Mouse (Mus musculus): ENCODE results near the gene Fdxacb1. TPM values are rescaled to one million over a fixed set of nuclear protein-coding genes. Genes with fewer than 3 reads are reported as not detected.

Gene Fdxacb1
- 10 to 100 TPM in 5 of 26 experiments, 1 to 10 TPM in 21; 3.5 to 13.8 (median 8.4) TPM for total RNA-seq (2018; cell fraction: chromatin; rRNA removed)
- total RNA-seq (2018; cell fraction: cytosol; rRNA removed) = 1 to 10 TPM; 2.3 to 4.5 (median 3.2) TPM
- 10 to 100 TPM in 6 of 26 experiments, 1 to 10 TPM in 20; 6.0 to 14.5 (median 9.2) TPM for total RNA-seq (2018; cell fraction: nucleus; rRNA removed)
- 2.4 to 5.8 TPM (median 2.7 TPM) in 3 replicates for polyA plus RNA-seq (2018)

DNA sequence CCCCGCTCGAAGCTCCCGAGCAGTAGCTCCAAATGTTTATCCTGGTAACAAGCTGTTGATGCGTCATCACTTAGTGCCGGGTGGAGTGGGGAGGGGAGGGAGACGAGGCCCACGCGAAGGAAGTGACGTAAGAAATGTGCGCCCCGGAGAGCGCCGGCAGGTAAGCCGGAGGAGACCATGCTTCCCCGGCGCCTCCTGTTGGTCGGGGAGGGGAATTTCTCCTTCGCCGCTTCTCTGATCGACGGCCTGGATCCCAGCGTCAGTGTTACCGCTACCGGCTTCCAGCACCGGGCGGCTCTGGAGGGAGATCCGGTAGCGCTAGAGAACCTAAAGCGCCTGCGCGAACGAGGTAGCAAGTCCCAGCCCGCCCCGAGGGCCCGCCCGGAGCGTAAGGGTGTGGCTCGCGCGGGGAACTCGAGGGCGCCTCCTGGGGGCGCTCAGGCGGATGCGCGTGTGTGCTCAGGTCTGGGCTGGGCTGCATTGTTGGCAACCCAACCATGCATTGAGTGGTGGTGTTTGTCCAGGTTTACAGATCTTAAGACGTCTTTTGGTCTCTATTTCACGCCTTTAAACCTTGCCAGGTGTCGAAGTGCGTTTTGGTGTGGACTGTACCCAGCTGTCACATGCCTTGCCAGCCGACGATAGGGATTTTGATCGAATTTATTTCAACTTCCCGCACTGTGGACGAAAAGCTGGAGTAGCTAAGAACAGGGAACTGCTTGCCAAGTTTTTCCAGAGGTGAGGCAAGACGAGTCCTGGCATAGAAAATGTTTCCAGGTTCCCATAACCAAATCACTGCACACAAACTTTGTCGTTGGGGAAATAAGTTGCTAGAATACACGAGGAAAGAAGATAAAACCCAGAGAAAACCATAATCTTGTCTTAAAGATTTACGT, at the start of gene Fdxacb1:
Gene Fdxacb1 (plus strand): TSS at position 130 of the 896 bp plus-strand sequence.
- Histone ChIP-seq H3K79me2 (ENCODE audit: inconsistent target) (no peaks in the 10 kb centered on the region; the same call in 1 of the 2 replicates), H3K4me3 (ENCODE audit: inconsistent target) (peak within 1 kb of the TSS; percentile 63)
- WGBS (ENCODE audit: missing documents) = 3% methylated on average over 59 of the region's 59 CpGs

DNA sequence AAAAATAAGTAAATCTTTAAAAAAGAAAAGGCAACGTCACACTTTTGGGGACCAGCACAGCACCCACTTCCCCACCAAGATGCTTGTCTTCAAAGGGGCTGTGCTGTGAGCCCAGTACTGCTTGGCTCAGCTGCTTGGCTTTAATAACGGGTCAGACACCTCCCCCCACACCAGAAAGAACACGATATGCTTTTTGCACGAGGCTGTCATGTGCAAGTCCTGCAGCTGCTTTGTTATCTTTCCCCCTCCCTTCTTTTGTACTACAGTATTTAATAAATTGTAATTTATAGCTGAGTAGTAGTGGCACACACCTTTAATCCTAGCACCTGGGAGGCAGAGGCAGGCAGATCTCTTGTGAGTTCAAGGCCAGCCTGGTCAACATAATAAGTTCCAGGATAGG, 49.2 kb upstream of the Fdxacb1 start:
- H3K4me3 ChIP-seq (ENCODE audit: inconsistent target) = no peak overlapping the region
- WGBS (ENCODE audit: missing documents) = 81% methylated on average over 4 of the region's 4 CpGs
- H3K27ac ChIP-seq = no peak overlapping the region
- no peaks in the 10 kb centered on the region for H3K36me3 ChIP-seq (ENCODE audit: inconsistent target)
- no peaks in the 10 kb centered on the region for H3K79me2 ChIP-seq (ENCODE audit: inconsistent target)

More for the DNA sequence above, at the start of gene Fdxacb1:
- Histone ChIP-seq H3K36me3 (ENCODE audit: inconsistent target) (no peaks in the 10 kb centered on the region), H3K27ac (peak within 1 kb of the TSS; percentile 76)

DNA sequence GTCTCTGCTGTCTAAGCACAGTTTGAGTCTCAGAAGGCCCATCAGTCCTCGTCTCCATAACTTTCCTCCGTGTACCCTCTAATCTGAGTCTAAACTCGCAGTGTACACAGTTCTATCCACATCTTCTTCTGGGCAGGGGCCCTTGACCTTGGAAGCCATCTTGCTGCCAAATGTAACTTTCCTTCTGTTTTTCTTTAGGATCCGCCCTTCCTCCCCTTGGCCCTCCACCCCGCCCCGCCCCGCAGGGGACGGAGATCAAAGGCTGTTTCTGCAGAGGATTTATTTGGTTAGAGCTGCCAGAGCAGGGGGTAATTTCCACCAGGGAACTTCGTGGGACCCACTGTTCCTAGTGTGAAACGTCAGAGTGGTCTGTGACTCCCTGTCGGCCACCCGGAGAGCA, 47.0 kb upstream of the Fdxacb1 start:
- Histone ChIP-seq H3K36me3 (ENCODE audit: inconsistent target) (no peaks in the 10 kb centered on the region), H3K79me2 (ENCODE audit: inconsistent target) (no peaks in the 10 kb centered on the region), H3K27ac (no peak overlapping the region), H3K4me3 (ENCODE audit: inconsistent target) (no peak overlapping the region)
- 79% methylated on average over 12 of the region's 12 CpGs for WGBS (ENCODE audit: missing documents)

DNA sequence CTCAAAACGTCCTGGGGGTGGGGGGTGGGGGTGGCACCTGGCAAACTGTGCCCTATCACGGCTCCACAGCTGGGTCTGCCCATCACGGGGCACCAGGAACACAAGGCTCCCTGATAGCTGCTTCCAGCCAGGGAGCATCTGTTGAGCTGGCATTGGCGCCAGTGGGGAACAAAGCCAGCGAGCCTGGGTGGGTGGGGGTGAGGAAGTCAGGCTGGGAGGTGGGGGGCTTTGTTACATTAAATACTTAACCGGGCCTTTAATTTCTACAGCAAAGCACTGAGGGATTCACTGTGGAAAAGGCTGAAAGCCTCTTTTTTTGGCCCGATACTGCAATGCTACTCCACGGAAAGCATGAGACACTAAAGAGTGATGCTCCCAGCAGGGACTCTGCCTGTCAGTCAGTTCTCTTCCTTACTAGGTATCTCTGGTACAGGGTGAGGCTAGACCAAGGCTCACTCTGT, 45.6 kb upstream of the Fdxacb1 start:
- H3K27ac ChIP-seq = no peak overlapping the region
- no peaks in the 10 kb centered on the region for H3K36me3 ChIP-seq (ENCODE audit: inconsistent target)
- H3K79me2 ChIP-seq (ENCODE audit: inconsistent target) = no peaks in the 10 kb centered on the region
- no peak overlapping the region for H3K4me3 ChIP-seq (ENCODE audit: inconsistent target)
- 80% methylated on average over 8 of the region's 8 CpGs for WGBS (ENCODE audit: missing documents)

DNA sequence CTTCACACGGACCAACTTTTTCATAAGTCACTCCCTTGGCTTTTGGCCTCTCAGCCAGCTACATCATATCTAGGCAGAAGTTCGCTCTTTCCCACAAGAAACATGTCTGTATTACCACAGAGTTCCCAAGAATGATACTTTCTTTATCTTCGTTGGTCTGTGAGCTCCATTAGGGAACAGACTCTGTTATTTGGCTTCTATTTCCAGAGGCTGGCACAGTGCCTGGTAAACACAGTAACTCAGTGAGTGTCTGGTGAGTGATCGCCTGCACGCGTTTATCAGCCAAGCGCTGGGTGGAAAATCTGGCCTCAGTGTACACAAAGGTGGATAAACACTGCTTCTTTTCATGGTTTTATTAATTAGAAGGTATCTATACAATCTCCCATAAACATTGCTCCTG, 44.6 kb upstream of the Fdxacb1 start:
- Histone ChIP-seq H3K4me3 (ENCODE audit: inconsistent target) (no peak overlapping the region), H3K36me3 (ENCODE audit: inconsistent target) (no peaks in the 10 kb centered on the region), H3K79me2 (ENCODE audit: inconsistent target) (no peaks in the 10 kb centered on the region), H3K27ac (no peak overlapping the region)
- 81% methylated on average over 7 of the region's 7 CpGs for WGBS (ENCODE audit: missing documents)

DNA sequence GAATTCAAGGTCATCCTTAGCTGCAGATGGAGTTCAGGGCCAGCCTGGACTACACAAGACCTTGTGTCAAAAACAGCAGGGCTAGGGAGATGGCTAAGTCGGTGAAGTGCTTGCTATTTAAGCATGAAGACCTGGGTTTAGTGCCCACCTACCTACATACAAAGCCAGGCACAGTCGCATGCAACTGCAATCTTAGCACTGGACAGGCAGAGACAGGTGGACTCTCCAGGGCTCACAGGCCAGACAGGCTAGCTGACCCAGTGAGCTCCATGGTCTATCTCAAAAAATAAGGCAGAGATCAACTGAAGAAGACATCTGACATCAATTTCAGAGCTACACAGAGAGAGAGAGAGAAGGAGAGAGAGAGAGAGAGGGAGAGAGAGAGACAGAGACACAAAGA, 43.9 kb upstream of the Fdxacb1 start:
- Histone ChIP-seq H3K36me3 (ENCODE audit: inconsistent target) (no peaks in the 10 kb centered on the region), H3K79me2 (ENCODE audit: inconsistent target) (no peaks in the 10 kb centered on the region), H3K4me3 (ENCODE audit: inconsistent target) (no peak overlapping the region), H3K27ac (no peak overlapping the region)
- WGBS (ENCODE audit: missing documents) = 90% methylated on average over 2 of the region's 2 CpGs

DNA sequence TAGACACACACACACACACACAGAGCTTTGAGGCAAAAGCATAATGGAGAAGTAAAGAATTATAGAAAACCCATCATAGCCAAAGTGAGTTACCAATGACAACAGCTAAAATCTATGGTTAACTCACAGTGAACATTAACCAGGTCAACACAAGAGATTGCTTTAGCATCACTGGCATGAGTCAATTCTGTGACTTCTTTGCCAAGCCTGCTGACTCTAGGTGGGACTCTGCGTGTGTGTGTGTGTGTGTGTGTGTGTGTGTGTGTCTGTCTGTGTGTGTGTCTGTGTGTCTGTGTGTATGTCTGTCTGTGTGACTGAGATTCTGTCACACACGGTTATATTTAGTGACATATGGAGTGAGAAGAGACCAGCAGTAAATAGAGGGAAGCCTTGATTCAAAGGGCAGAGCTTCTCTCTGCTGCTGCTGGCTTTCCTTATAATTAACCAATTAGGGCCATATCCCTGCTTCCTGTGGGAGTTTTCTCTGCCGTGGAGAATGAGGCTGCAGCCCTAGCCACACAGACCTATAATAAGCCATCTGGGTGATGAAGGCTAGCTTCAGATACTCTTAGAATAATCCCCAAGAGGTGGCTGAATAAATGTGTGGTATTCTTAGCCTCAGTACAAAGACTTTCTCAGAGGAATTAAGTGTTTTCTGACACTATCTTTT, 43.2 kb upstream of the Fdxacb1 start:
- no peak overlapping the region for H3K4me3 ChIP-seq (ENCODE audit: inconsistent target)
- no peaks in the 10 kb centered on the region for H3K79me2 ChIP-seq (ENCODE audit: inconsistent target)
- 36% methylated on average over 3 of the region's 3 CpGs for WGBS (ENCODE audit: missing documents)
- H3K27ac ChIP-seq = no peak overlapping the region
- H3K36me3 ChIP-seq (ENCODE audit: inconsistent target) = no peaks in the 10 kb centered on the region

DNA sequence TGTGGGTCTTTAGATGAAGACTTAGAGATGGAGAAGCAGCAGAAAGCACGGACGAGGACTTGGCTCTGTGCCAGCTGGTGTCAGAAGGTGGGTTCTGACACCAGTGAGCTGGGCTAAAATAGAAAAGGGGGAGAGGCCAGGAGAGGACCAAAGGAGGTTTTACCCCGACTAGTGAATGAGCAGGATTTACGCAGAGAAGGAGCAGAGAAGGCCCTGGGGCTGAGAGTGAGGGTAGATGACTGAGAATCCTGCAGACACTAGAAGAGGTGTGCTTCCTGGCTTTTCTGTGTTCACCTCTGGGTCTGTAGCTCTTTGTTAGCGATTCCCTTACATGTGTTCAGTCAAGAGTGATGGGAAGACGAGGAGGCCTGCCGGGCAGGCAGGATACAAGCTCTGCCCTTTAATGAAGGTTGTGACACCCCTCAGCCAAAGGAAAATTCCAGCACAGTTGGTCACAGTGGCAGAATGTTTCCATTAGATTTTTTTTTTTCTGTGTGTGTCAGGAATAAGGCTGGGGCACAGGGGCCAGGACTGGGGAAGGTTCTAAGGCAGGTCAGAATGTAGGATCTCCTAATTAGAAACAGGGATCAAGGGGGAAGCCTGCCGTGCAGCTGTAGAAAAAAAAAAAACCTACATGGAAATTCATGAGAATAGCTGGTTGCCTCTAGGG, 42.0 kb upstream of the Fdxacb1 start:
- Histone ChIP-seq H3K27ac (no peak overlapping the region), H3K79me2 (ENCODE audit: inconsistent target) (no peaks in the 10 kb centered on the region), H3K4me3 (ENCODE audit: inconsistent target) (no peak overlapping the region), H3K36me3 (ENCODE audit: inconsistent target) (no peaks in the 10 kb centered on the region)
- 84% methylated on average over 8 of the region's 8 CpGs for WGBS (ENCODE audit: missing documents)

DNA sequence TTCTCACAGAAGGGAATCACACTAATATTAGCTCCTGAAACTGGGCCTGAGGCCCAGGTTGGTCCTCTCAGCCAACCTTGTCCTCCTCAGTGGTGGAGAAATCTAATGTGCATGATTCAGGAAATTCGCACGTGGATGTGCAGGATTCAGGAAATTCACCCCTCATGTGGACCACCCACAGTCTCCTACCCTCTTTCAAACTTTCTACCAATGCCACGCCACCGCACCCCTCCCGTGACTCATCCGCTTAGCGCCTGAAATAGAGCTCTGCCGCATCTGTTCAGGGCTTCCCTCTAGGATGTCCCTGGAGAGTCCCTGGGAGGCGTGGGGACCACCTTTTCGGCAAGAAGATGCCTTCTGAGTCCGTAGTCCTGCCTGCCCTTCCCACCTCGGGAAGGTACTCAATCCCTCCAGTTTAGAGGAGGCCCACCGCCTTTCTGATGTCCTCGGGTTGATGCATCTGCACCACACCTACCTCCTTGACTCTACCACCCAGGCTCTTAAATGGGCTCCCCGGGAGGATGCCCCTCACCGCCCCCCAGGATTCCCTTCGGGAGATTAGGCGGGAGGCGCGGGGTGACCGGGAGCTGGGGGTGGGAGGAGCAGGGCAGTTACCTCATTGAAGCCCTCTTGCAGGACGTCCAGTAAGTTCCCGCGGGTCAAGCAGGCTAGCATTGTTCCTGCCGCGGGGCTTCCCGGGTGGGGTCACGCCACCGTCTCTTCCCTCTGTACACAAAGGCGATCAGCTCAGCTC, 40.7 kb upstream of the Fdxacb1 start:
- Histone ChIP-seq H3K36me3 (ENCODE audit: inconsistent target) (no peaks in the 10 kb centered on the region), H3K27ac (no peak overlapping the region), H3K79me2 (ENCODE audit: inconsistent target) (no peaks in the 10 kb centered on the region), H3K4me3 (ENCODE audit: inconsistent target) (no peak overlapping the region)
- 31% methylated on average over 30 of the region's 30 CpGs for WGBS (ENCODE audit: missing documents)

DNA sequence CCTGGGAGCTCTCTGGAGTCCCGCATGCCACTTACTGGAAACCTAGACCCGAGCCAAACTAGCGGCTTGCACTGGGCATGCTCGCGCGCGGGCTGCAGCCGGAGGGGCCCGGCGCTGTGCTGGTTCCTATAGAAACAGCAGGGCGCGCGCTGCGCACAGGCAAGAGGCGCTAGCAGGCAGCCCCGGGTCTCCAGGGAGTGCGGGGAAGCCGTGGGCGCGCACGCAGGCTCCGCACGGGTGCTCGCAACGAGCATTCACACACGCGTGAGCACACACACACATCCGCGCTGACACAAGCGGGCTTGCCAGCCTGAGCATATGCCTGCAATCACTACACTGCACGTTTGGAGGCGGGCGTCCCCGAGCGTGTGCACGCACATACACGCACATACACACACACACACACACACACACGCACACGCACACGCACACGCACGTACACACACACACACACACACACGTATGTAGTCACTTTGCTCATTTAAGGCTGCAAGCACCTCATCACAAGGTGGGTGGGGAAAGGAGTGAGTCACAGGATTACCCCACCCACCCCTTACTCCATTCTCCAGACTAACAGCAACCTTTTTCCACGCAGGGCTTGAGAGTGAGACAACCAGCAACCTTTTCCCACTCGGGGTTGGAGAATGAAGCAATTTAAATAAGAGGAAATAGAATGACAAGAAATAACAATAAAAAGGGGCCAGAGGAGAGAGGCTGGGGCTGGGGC, 39.9 kb upstream of the Fdxacb1 start:
- Histone ChIP-seq H3K36me3 (ENCODE audit: inconsistent target) (no peaks in the 10 kb centered on the region), H3K27ac (no peak overlapping the region), H3K79me2 (ENCODE audit: inconsistent target) (no peaks in the 10 kb centered on the region), H3K4me3 (ENCODE audit: inconsistent target) (peak overlapping the region; percentile 10; the same call in 1 of the 2 replicates)
- WGBS (ENCODE audit: missing documents) = under 1% methylated on average over 42 of the region's 45 CpGs

DNA sequence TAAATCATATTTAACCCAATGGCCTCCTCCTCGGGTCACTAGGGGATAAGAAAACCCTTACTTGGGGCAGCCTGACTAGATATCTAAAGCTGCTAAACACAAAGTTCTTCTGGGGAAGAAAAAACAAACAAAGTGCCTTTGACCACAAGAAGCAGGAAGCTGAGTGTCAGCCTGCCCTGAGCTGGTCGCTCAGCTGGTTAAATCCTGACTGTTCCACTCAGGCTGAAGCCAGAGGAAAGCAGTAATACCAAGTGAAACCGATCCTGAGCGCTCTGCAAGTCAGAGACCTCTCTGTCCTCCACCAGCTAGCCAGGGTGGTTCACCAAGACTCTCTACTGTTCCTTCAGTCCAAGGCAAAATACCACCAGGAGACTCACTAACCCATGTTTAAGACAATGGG, 38.4 kb upstream of the Fdxacb1 start:
- 12% methylated on average over 4 of the region's 4 CpGs for WGBS (ENCODE audit: missing documents)
- Histone ChIP-seq H3K4me3 (ENCODE audit: inconsistent target) (no peak overlapping the region), H3K36me3 (ENCODE audit: inconsistent target) (no peaks in the 10 kb centered on the region), H3K27ac (no peak overlapping the region), H3K79me2 (ENCODE audit: inconsistent target) (no peaks in the 10 kb centered on the region)

DNA sequence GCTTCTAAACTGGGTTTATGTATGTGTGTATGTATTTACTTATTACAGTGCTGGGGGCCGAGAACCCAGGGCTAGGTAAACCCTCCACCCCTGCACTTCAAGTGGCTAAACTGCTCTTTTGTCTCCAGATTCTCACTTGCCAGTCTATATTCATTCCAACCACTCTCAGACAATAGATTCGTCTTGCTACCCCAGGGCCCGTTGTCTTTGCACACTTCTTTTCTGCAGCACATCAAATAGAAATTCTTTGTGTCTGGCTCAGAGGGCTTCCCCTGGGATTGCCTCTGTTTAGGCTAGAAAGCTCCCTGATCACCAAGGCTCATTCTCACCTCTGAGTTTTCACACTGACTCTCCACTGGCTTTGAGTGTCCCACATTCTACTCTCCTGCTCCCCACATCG, 35.5 kb upstream of the Fdxacb1 start:
- WGBS (ENCODE audit: missing documents) = 81% methylated on average over 4 of the region's 4 CpGs
- H3K27ac ChIP-seq = no peak overlapping the region
- no peak overlapping the region for H3K4me3 ChIP-seq (ENCODE audit: inconsistent target)
- H3K36me3 ChIP-seq (ENCODE audit: inconsistent target) = no peaks in the 10 kb centered on the region
- H3K79me2 ChIP-seq (ENCODE audit: inconsistent target) = no peaks in the 10 kb centered on the region

DNA sequence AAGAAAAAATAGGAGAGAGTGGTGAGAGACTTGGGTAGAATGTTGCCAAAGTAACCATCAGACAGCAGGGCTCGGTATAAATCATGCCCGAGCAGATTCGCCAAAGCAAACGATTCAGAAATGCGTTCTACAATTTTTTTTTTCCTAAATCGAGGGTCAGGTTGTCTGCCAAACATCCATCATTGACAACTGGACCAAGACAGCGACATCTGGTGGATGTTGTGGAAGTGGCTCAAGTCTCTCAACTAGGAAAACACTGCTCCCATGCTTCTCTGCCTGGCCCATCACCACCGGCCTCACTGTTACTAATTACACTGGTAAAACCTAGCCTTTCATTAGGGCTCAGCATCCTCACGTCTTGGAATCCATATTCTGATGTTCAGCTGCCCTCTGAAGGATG, 33.0 kb upstream of the Fdxacb1 start:
- no peak overlapping the region for H3K27ac ChIP-seq
- H3K36me3 ChIP-seq (ENCODE audit: inconsistent target) = no peaks in the 10 kb centered on the region
- 8% methylated on average over 9 of the region's 9 CpGs for WGBS (ENCODE audit: missing documents)
- H3K4me3 ChIP-seq (ENCODE audit: inconsistent target) = no peak overlapping the region
- no peaks in the 10 kb centered on the region for H3K79me2 ChIP-seq (ENCODE audit: inconsistent target)
